Mouse (Mus musculus) lung, postnatal 36 days (tissue): ENCODE measurements around the gene Dbx2.

Experiments used
- DNase-seq: peaks from one replicate; pipeline ENCODE4 v3.0.0; 2022; ENCODE audit warnings: mixed read lengths

Dbx2 gene

DNA sequence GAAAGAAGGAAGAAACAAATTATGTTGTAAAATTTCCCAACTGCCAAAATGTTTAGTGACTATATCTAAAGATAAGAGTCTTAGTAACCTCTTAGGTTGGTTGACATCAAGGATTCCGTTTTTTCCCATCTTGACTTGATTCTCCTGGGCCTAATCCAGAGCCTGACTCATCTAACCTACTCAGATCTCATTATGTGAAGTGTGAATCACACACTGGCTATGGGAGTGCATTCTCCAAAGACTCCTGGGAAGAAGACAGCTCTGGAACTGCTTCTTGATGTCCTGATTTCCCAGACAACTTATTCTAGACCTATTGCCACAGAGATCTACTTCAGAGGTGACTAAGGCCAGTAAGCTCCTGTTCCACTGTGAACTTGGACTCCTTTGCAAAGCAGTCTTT is 43.2 kb downstream of the Dbx2 start:
- no peak for DNase-seq

DNA sequence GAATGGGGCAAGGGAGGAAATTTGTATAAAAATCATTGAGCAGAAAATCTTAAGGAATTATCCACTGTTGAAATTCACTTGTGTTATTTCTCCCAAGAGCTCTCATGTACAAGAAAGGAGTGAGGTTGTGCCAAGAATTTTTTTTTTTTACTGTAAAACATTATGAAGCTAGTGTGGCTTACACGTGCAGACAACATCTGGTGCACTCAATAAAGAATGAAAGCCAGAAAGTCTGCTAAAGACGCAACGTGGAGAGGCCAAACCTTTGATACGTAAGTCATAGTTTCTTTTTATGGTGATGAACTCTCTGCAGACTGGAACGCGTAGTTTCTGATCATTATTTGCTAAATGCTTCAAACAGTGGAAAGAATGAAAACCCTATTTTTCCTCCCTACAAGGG is 54.6 kb downstream of the Dbx2 start:
- DNase-seq: no peak

DNA sequence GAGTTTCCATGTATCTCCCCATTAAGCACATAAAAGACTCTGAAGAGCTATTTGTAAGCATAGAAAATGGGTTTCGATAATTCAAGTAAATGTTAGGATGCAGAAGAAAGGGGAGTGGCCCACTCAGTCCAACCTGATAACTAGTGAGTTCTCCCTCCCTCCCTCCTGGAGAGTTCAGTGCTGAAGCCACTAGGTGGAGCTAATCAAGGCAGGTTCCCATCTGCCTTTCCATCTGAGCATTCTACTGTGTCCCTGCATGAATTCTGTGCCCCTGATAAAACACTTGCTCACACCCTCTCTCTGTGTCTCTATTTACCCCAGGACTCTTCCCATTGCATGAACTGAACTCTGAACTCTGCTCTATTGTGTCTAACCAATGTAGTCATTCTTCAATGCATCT is 57.1 kb downstream of the Dbx2 start:
- peak; percentile 4 for DNase-seq

DNA sequence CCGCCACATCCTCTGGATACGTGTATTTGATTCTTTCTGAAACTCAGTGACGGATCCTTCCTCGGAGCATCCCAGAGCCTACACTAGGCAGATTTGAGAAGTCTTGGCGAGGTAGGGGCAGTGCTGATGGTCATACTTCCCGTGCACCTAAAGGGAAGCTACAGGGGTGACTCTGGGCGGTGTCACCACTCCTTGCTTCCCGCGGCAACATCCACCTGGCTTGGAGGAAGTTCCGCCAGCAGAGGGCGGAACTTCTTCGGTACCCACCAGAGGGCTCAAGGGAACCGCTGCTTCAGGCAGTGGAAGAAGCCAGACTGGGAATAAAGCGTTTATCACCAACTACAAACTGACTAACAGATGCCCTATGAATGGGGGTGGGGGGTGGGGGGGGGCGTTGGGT is 68.9 kb downstream of the Dbx2 start:
- no peak for DNase-seq

DNA sequence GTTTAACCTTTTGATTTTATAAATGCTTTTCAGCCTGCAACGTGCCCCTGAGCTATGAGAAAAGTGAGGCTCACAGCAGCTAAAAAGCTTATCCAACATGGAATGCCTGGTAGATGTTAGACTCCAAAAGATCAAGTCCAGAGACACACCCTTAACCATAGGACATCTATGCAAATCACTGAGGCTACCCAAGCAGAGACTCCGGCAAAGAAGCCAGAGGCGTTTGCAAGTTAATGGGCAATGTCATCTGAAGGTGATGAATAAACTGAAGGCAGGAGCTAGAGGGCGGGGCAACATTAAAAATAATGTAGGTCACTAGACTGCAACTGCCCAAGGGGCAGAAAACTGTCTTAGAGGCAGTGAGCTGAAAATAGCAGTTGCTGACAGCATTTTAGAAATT is 70.9 kb downstream of the Dbx2 start:
- DNase-seq: no peak

DNA sequence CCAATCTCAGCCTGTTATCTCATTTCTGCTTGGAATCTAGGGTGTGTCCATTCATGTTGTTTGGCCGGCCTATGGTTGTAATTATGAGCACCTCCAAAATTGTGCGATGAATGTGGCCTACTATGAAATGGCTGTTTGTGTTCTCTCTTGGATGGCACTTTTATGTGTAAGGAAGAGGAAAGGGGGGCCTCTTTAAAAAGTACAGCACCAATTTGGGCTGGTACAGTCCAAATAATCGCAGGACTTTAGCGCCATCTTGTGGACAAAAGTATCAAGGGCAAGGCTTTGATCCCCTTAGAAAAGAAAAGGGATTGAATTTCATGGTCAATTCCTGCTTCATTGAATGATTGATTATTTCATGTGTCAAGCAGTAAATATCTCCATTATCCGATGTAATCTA is 81.1 kb downstream of the Dbx2 start:
- DNase-seq: peak; percentile 54
